Mouse (Mus musculus): ENCODE results near the gene Mpo. TPM values are rescaled to one million over a fixed set of nuclear protein-coding genes. Genes with fewer than 3 reads are reported as not detected.

The Mpo gene
- 9.7 and 15.2 TPM in 2 replicates for polyA plus RNA-seq (2015; fragmentation: Nextera tagmentation; extraction: Ambion mirVana)

GRCm38 (mm10) chr11:87793460-87793859, at the start of gene Mpo:
Gene Mpo, plus strand, starts transcription at chr11:87793581.

GRCm38 (mm10) chr11:87760301-87761081, 32.9 kb upstream of the Mpo start, which contains the start of gene Tspoap1:
Gene Tspoap1, plus strand, starts transcription at chr11:87760541.

GRCm38 (mm10) chr11:87828239-87828900, 35.0 kb downstream of the Mpo start, which contains the start of gene Lpo:
Gene Lpo, minus strand, starts transcription at chr11:87828289.

GRCm38 (mm10) chr11:87852690-87853596, 59.6 kb downstream of the Mpo start, which contains the start of gene Mks1:
Gene Mks1, plus strand, starts transcription at chr11:87853215.

Small RNAs within 50 kb of the gene (microRNA-seq; reads per million reads assigned to microRNA genes)
- gene Mir142 (ENCODE audit: borderline replicate concordance, insufficient number of aligned reads) (not detected), gene Mir142b (ENCODE audit: borderline replicate concordance, insufficient number of aligned reads) (not detected)

Other genes with a start within 250 kb of the Mpo start
- not detected in 2 replicates for gene Gm11492, start 226.9 kb upstream of the Mpo start, polyA plus RNA-seq (2015; fragmentation: Nextera tagmentation; extraction: Ambion mirVana)
- gene Sept4, start 224.7 kb upstream of the Mpo start, polyA plus RNA-seq (2015; fragmentation: Nextera tagmentation; extraction: Ambion mirVana): 35.9 and 36.0 TPM in 2 replicates
- 10.0 and 10.9 TPM in 2 replicates for gene Mtmr4, start 201.4 kb upstream of the Mpo start, polyA plus RNA-seq (2015; fragmentation: Nextera tagmentation; extraction: Ambion mirVana)
- 0.08 and 0.13 TPM in 2 replicates for gene Hsf5, start 176.4 kb upstream of the Mpo start, polyA plus RNA-seq (2015; fragmentation: Nextera tagmentation; extraction: Ambion mirVana)
- 1.1 and 1.7 TPM in 2 replicates for gene Rnf43, start 130.9 kb upstream of the Mpo start, polyA plus RNA-seq (2015; fragmentation: Nextera tagmentation; extraction: Ambion mirVana)
- gene Supt4a, start 56.0 kb upstream of the Mpo start, polyA plus RNA-seq (2015; fragmentation: Nextera tagmentation; extraction: Ambion mirVana): 261 and 330 TPM in 2 replicates
- gene Tspoap1, start 33.0 kb upstream of the Mpo start, polyA plus RNA-seq (2015; fragmentation: Nextera tagmentation; extraction: Ambion mirVana): 1.3 and 2.8 TPM in 2 replicates
- gene Lpo, start 34.7 kb downstream of the Mpo start, polyA plus RNA-seq (2015; fragmentation: Nextera tagmentation; extraction: Ambion mirVana): not detected in 2 replicates
- 5.8 and 10.8 TPM in 2 replicates for gene Mks1, start 59.6 kb downstream of the Mpo start, polyA plus RNA-seq (2015; fragmentation: Nextera tagmentation; extraction: Ambion mirVana)
- not detected in 2 replicates for gene Epx, start 82.0 kb downstream of the Mpo start, polyA plus RNA-seq (2015; fragmentation: Nextera tagmentation; extraction: Ambion mirVana)
- not detected in 2 replicates for gene Olfr462, start 98.7 kb downstream of the Mpo start, polyA plus RNA-seq (2015; fragmentation: Nextera tagmentation; extraction: Ambion mirVana)
- not detected in 2 replicates for gene Olfr463, start 103.8 kb downstream of the Mpo start, polyA plus RNA-seq (2015; fragmentation: Nextera tagmentation; extraction: Ambion mirVana)
- gene Olfr464, start 127.4 kb downstream of the Mpo start, polyA plus RNA-seq (2015; fragmentation: Nextera tagmentation; extraction: Ambion mirVana): not detected in 2 replicates
- gene Dynll2, start 194.0 kb downstream of the Mpo start, polyA plus RNA-seq (2015; fragmentation: Nextera tagmentation; extraction: Ambion mirVana): 24.7 and 29.8 TPM in 2 replicates

All from adrenal gland, postnatal 0 days (tissue).